Mouse (Mus musculus) heart, adult 2 months (tissue): ENCODE results near the gene Dgkb.

Source experiments
- CTCF ChIP-seq: fragments of 200-600 bp; IDR thresholded peaks from 2 replicates; pipeline ENCODE4 v1.8.1; 2022; ENCODE audit warnings: antibody characterized with exemption, mild to moderate bottlenecking, moderate library complexity
- EP300 ChIP-seq: fragments of 200-500 bp; IDR thresholded peaks from 2 replicates; pipeline ENCODE4 v1.6.1; 2011; ENCODE audit warnings: low read depth, low read length, control low read depth; ENCODE audit not compliant: insufficient read depth

- TF ChIP-seq CTCF = no peak
- no peak for TF ChIP-seq EP300
Measured at GRCm38 (mm10) chr12:38136379-38136778, 318.9 kb downstream of the Dgkb start.
